Mouse (Mus musculus) intestine, embryonic 16.5 days (tissue): ENCODE results near the gene Snx11. TPM values are rescaled to one million over a fixed set of nuclear protein-coding genes. Genes with fewer than 3 reads are reported as not detected.
A peak's percentile ranks its signal among the peaks of the same experiment; 100 is the strongest.

Experiments used
- ATAC-seq: fragments of 200-750 bp; cut with Nextera tagmentation; 2 replicates; pipeline ENCODE4 v1.8.0; 2017; ENCODE audit warnings: moderate TSS enrichment, moderate library complexity
- H3K27ac ChIP-seq: fragments of 300-500 bp; sonication (generic); 2 replicates; pipeline ENCODE4 v1.5.1; 2014; ENCODE audit warnings: mild to moderate bottlenecking, low read length
- H3K27me3 ChIP-seq: fragments of 300-500 bp; sonication (generic); replicated peaks from 2 replicates; pipeline ENCODE4 v1.6.1; 2014; ENCODE audit warnings: low read length, control low read depth, mixed read lengths; ENCODE audit not compliant: control insufficient read depth, insufficient read depth
- H3K36me3 ChIP-seq: fragments of 300-500 bp; sonication (generic); 2 replicates; pipeline ENCODE4 v1.6.1; 2014; ENCODE audit warnings: low read length, control low read depth; ENCODE audit not compliant: control insufficient read depth, insufficient read depth
- H3K4me1 ChIP-seq: fragments of 300-500 bp; sonication (generic); 2 replicates; pipeline ENCODE4 v1.6.1; 2014; ENCODE audit warnings: low read length, control low read depth, mixed read lengths; ENCODE audit not compliant: control insufficient read depth, insufficient read depth
- H3K4me2 ChIP-seq: fragments of 300-500 bp; sonication (generic); 2 replicates; pipeline ENCODE4 v1.6.1; 2014; ENCODE audit warnings: low read depth, low read length, control low read depth
- H3K4me3 ChIP-seq: fragments of 300-500 bp; sonication (generic); 2 replicates; pipeline ENCODE4 v1.5.1; 2014; ENCODE audit warnings: mild to moderate bottlenecking, low read length
- H3K9ac ChIP-seq: fragments of 300-500 bp; sonication (generic); 2 replicates; pipeline ENCODE4 v1.6.1; 2014; ENCODE audit warnings: low read depth, low read length
- H3K9me3 ChIP-seq: fragments of 300-500 bp; sonication (generic); 2 replicates; pipeline ENCODE4 v1.6.1; 2016; ENCODE audit warnings: low read length, control low read depth; ENCODE audit not compliant: control insufficient read depth
- WGBS: fragments of 180-500 bp; shearing (Covaris S2); extraction: QIAGEN DNeasy Blood & Tissue Kit; methylation state at CpG from one replicate; pipeline ENCODE4 v1.1.7; 2014; 5-methylcytosine and 5-hydroxymethylcytosine counted together
- polyA plus RNA-seq: library from polyadenylated mRNA; unstranded; fragments of >200 nt; fragmentation: Nextera tagmentation; extraction: Ambion mirVana; gene quantifications from 2 replicates; pipeline ENCODE4 v1.2.1, GENCODE M21; 2015

Gene Snx11
- 11.8 and 13.1 TPM in 2 replicates for polyA plus RNA-seq

DNA sequence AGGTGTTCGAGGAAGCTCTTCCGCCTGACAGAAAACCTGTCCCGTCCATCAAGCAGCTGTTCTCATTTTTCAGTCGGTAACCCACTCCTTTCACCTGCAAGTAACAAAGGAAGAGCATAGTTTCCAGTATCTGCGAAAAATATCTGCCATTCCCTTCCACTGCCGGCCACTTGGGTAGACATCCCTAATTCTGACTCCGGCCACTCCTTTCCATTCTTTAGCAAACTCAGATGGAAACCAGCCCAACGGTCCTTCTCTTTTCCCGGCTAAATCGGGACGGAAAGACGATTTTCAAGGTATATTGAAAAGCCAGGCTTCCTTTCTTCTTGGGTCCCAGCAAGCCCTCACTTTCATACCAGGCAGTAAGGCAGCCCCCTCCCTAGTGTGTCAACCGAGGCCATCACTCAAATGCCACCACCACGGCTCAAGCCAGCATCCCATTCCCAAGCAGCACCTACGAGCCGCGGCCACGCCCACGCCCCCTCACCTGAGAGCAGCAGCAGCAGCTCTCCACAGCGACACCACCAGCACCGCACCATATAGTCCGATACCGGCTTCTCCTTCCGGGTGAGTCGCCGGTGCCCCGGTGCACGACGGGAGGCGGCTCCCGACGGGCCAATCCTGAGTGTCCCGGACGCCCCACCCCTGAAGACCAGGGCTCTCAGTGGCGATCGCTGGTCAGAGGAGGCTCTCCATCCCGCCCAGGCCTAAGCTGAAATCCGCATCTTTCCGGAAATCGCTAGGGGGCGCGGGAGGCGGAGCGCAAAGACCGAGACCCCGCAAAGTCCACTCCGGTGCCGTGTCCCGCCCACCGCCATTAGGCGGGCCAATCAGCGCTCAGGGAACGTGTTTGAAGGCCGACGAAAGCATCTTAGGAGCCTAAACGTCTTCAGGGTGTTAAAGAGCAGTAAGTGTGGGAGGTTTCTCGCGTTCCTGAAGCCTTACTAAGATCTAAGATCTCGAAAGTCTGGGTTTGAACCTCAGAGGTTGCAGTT, at the start of gene Snx11:
TSS of gene Snx11 (minus strand) at position 592 of the 995 bp plus-strand sequence.
- no peaks in the 10 kb centered on the region for H3K27me3 ChIP-seq
- under 1% methylated on average over 59 of the region's 59 CpGs for WGBS
- peak within 1 kb of the TSS; percentile 72 for H3K9ac ChIP-seq
- peak within 1 kb of the TSS; percentile 82 for H3K4me3 ChIP-seq
- H3K36me3 ChIP-seq = peaks cover 4% of the 10 kb centered on the region; the same call in 1 of the 2 replicates
- H3K4me1 ChIP-seq = peaks cover 10% of the 10 kb centered on the region
- H3K4me2 ChIP-seq = peak within 1 kb of the TSS; percentile 86
- peak; percentile 100 for ATAC-seq
- peak within 1 kb of the TSS; percentile 72 for H3K27ac ChIP-seq
- H3K9me3 ChIP-seq = no peaks in the 10 kb centered on the region

DNA sequence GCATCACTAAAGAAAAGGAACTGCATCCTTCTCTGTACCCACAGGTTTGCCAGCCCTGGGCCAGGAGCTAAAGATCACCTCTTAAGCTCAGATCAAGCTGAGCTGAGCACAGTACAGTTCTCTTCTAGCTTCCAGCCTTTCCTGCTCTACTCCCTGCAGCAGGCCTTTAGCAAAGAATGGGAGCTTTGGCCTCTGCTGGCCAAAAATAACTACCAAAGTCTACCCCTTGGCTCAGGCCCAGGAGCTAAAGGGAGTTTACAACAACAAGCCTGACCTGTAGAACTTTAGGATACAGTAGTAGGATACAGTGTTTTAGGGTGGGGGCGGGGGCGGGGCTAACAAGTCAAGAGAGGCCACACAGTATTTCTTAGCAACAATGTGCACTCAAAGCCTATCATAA, 49.1 kb upstream of the Snx11 start:
- 83% methylated on average over 2 of the region's 2 CpGs for WGBS
- ATAC-seq = no peak
- Histone ChIP-seq H3K4me3 (no peak overlapping the region), H3K9ac (no peak overlapping the region), H3K27ac (no peak overlapping the region), H3K9me3 (no peaks in the 10 kb centered on the region), H3K4me2 (peak overlapping the region; percentile 7; the same call in 1 of the 2 replicates), H3K4me1 (peaks cover 57% of the 10 kb centered on the region), H3K36me3 (peaks cover 5% of the 10 kb centered on the region), H3K27me3 (no peaks in the 10 kb centered on the region)

DNA sequence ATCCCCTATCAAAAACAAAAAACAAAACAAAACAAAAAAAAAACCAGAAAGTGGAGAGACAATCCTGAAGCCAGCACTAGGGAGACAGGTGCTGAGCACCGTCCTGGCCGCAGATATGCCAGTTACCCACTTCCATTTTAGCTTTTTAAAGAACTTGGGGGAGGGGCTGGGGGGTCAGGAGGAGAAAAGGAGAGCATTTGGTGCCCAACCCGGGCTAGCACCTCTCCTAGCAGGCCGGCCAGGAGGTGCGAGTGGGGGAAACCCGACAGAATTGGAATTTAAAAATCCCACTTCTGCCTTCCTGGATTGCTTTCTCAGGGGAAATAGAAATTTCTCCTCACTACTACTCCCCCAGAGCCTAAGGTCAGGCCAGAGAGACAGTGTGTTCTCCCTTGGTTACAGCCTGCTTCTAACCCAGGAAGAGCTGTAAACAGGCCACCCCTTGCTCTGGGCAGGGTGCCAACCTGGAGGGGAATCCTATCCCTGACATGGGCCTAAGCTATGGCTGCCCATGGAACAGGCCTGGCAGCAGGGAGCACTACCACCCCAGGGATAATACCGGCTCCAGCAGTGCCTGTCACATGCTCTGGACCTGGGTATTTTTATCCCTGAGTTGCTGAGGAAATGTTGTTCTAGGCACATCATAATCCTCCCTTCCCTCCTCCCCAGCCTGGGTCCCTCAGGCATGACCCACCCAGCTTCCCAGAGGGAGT, 47.6 kb upstream of the Snx11 start:
- Histone ChIP-seq H3K27ac (peak overlapping the region; percentile 69), H3K9ac (peak overlapping the region; percentile 42; the same call in 1 of the 2 replicates), H3K9me3 (no peaks in the 10 kb centered on the region), H3K4me1 (peaks cover 50% of the 10 kb centered on the region), H3K4me2 (peak overlapping the region; percentile 94; the same call in 1 of the 2 replicates), H3K4me3 (no peak overlapping the region), H3K36me3 (peaks cover 12% of the 10 kb centered on the region), H3K27me3 (no peaks in the 10 kb centered on the region)
- 37% methylated on average over 7 of the region's 7 CpGs for WGBS
- ATAC-seq = no peak

DNA sequence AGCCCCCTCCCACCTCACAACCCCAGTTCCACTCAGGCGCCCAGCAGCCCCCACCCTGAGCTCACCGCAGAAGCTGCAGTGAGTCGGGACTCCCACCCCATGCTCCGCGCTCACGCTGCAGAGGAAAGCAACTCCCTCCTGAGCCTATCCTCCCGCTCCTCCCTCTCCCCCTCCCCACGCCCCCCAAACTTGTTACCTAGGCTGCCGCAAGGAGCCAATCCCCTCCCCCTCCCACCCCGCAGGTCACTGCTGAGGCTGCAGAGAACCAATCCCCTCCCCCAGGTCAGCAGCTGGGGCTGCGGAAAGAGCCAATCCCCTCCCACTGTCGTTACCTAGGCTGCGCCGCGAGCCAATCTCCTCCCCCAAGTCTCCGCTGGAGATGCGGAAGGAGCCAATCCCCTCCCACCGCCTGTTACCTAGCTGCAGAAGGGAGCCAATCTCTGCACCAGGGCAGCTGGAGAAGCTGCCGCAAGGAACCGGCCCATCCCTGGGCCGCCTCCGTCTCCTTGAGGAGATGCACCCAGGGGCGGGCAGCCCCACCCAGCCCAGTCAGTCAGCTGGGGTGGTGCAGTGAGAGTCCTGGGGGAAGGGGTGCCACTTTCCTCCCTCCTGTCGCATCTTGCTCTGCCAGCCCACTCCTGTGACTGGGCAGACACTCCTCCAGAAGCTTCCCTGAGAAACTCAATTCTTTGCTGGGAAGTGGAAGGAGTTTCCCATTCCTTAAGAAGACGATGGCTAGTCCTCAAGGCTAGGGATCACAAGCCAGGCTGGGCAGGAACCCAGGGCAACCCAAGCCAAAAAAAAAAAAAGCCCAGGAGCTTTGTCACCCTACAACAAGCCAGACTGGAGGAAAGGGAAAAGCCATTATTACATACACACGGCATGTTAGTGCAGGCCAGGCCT, 46.8 kb upstream of the Snx11 start:
- H3K36me3 ChIP-seq = peaks cover 20% of the 10 kb centered on the region

GRCm38 (mm10) chr11:96823471-96823837, 46.1 kb upstream of the Snx11 start:
- Histone ChIP-seq H3K4me2 (peak overlapping the region; percentile 94), H3K4me3 (peak overlapping the region; percentile 51), H3K4me1 (peaks cover 46% of the 10 kb centered on the region), H3K9me3 (no peaks in the 10 kb centered on the region), H3K36me3 (peaks cover 24% of the 10 kb centered on the region), H3K27ac (peak overlapping the region; percentile 52; the same call in 1 of the 2 replicates), H3K27me3 (no peaks in the 10 kb centered on the region), H3K9ac (peak overlapping the region; percentile 70)
- peak; percentile 12 for ATAC-seq
- 7% methylated on average over 10 of the region's 13 CpGs for WGBS

More for the DNA sequence above, 46.8 kb upstream of the Snx11 start:
- H3K9ac ChIP-seq = peak overlapping the region; percentile 70
- peak overlapping the region; percentile 94 for H3K4me2 ChIP-seq
- H3K4me3 ChIP-seq = peak overlapping the region; percentile 51
- no peaks in the 10 kb centered on the region for H3K27me3 ChIP-seq
- no peaks in the 10 kb centered on the region for H3K9me3 ChIP-seq
- peak overlapping the region; percentile 69 for H3K27ac ChIP-seq
- peaks cover 50% of the 10 kb centered on the region for H3K4me1 ChIP-seq
- 1% methylated on average over 25 of the region's 26 CpGs for WGBS
- ATAC-seq = peak; percentile 92

DNA sequence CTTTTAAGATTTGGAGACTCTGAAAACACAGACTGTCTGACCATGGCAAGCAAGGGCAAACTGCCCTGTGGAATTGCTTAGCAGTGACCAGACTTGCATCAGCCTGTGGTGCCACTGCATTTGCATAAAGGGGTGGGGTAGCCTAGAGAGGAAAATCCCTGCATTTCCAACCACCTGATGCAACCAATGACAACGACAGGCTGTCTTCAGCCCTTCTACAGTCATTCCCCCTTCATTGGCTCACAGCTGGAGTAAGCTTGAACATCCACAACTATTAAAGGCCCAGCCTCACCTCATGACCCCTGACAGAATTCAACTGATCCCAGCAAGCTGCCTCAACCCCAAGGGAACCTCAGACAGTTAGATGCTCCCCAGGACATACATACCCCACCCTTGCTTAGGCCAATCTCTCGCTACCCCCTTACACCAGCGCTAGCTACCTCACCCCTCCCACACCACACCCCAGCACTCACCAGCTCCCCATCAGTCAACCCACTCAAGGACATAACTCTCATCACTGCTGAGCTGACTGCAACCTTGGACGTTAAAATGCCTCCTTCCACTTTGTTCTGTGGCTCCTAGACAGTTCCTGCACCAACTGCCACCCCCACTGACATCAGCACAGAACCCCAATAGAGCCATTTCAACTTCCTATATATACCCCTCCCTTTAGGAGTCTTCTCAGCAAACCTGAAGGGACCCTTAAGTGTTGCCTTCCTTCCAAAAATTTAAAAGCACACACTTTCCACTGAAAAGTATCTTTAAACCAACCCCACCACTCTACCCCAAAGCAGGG, 45.5 kb upstream of the Snx11 start:
- no peak for ATAC-seq
- Histone ChIP-seq H3K9ac (peak overlapping the region; percentile 70; the same call in 1 of the 2 replicates), H3K4me2 (peak overlapping the region; percentile 94), H3K4me3 (peak overlapping the region; percentile 51; the same call in 1 of the 2 replicates), H3K36me3 (peaks cover 24% of the 10 kb centered on the region), H3K27ac (no peak overlapping the region), H3K9me3 (no peaks in the 10 kb centered on the region), H3K27me3 (no peaks in the 10 kb centered on the region), H3K4me1 (peaks cover 44% of the 10 kb centered on the region)
- WGBS = 39% methylated on average over 4 of the region's 4 CpGs

DNA sequence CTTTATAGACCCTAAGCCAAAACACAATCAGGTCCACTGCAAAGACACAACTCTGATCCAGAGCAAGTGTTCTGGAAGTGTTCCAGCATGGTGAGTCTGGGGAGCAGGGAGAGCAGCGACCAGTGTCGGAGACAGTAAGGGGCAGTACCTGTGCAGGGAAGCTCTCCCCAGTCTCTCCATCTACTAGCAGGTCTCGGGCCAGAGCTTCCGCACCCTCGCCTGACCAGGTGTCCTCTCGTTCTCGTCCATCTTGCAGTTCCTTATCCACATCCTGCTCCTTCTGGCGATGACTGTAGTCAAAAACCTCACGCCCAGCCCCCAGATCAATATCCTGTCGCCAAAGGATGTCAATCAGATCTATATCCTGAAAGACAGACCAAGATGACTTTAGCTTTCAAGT, 44.6 kb upstream of the Snx11 start:
- H3K27me3 ChIP-seq = no peaks in the 10 kb centered on the region
- peaks cover 35% of the 10 kb centered on the region for H3K4me1 ChIP-seq
- peaks cover 23% of the 10 kb centered on the region for H3K36me3 ChIP-seq
- no peak overlapping the region for H3K9ac ChIP-seq
- no peak overlapping the region for H3K4me2 ChIP-seq
- H3K4me3 ChIP-seq = no peak overlapping the region
- H3K9me3 ChIP-seq = no peaks in the 10 kb centered on the region
- no peak for ATAC-seq
- no peak overlapping the region for H3K27ac ChIP-seq
- 90% methylated on average over 10 of the region's 10 CpGs for WGBS

DNA sequence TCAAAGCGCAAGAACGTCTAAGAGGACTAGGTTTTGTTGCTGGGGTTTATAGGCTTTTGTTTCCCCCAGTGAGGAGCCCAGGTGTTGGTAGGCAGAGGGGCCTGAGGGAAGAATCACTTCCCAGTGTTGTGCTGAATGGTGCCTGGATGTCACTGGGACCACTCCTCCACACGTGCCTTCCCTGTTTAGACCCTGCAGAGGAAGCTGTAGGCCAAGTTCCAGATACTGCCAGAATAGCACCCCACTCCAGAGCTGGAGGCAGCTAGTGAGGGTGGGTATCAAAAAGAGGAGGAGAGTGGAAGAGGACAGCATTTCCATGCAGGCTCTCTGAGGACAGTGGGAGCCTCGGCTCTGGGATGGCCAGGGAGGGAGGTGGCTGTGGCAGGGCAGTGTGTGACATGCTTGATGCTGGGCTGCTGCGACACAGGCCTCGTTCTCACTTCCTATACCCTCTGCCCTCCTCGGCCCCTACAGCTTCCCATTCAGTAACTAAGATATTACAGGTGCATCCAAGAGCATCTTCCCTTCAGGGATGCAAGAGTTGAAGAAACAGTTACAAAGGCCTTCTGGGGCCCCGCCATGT, 40.9 kb upstream of the Snx11 start:
- Histone ChIP-seq H3K4me1 (peaks cover 1% of the 10 kb centered on the region; the same call in 1 of the 2 replicates), H3K27ac (no peak overlapping the region), H3K36me3 (peaks cover 29% of the 10 kb centered on the region), H3K9ac (no peak overlapping the region), H3K4me2 (no peak overlapping the region), H3K9me3 (no peaks in the 10 kb centered on the region), H3K4me3 (no peak overlapping the region), H3K27me3 (no peaks in the 10 kb centered on the region)
- ATAC-seq = no peak
- WGBS = 84% methylated on average over 8 of the region's 8 CpGs
